Mouse (Mus musculus): ENCODE measurements around the gene Gse1. TPM values are rescaled to one million over a fixed set of nuclear protein-coding genes. Genes with fewer than 3 reads are reported as not detected.

Gse1 gene
- polyA plus RNA-seq, 1 experiment from 2014 or later = 22.2 TPM

GRCm38 (mm10) chr8:120520707-120521590 is 292.7 kb downstream of the Gse1 start:
- Histone ChIP-seq H3K9ac (ENCODE audit: low read length) (peak overlapping the region; percentile 33; the same call in 1 of the 2 replicates), H3K4me2 (ENCODE audit: low read depth, low read length, severe bottlenecking) (peak overlapping the region; percentile 15)

GRCm38 (mm10) chr8:120521591-120521965 is 293.3 kb downstream of the Gse1 start:
- ATAC-seq (replicated peaks; ENCODE audit: low FRiP score) (no peak), DNase-seq (ENCODE audit: low spot score) (peak; percentile 71)
- Histone ChIP-seq H3K27ac (ENCODE audit: low read depth, low read length) (peak overlapping the region; percentile 81), H3K4me3 (ENCODE audit: low read depth, low read length) (no peak overlapping the region), H3K36me3 (ENCODE audit: control insufficient read depth, insufficient read depth, low read length) (no peaks in the 10 kb centered on the region), H3K27me3 (ENCODE audit: control insufficient read depth, insufficient read depth, low read length) (peaks cover 3% of the 10 kb centered on the region), H3K9me3 (ENCODE audit: control insufficient read depth, low read length) (no peaks in the 10 kb centered on the region), H3K4me2 (ENCODE audit: low read depth, low read length, severe bottlenecking) (peak overlapping the region; percentile 15; the same call in 1 of the 2 replicates), H3K9ac (ENCODE audit: low read length) (peak overlapping the region; percentile 33; the same call in 1 of the 2 replicates), H3K4me1 (replicated peaks; ENCODE audit: control insufficient read depth, insufficient read depth, low read length) (peaks cover 65% of the 10 kb centered on the region)
- 48% methylated on average over 7 of the region's 7 CpGs for WGBS

More at GRCm38 (mm10) chr8:120520707-120521590, 292.7 kb downstream of the Gse1 start:
- peak overlapping the region; percentile 81 for H3K27ac ChIP-seq (ENCODE audit: low read depth, low read length)
- H3K9me3 ChIP-seq (ENCODE audit: control insufficient read depth, low read length) = no peaks in the 10 kb centered on the region
- H3K4me1 ChIP-seq (replicated peaks; ENCODE audit: control insufficient read depth, insufficient read depth, low read length) = peaks cover 64% of the 10 kb centered on the region
- 9% methylated on average over 20 of the region's 20 CpGs for WGBS
- DNase-seq (ENCODE audit: low spot score) (peak; percentile 93), ATAC-seq (replicated peaks; ENCODE audit: low FRiP score) (peak; percentile 86)
- peaks cover 3% of the 10 kb centered on the region for H3K27me3 ChIP-seq (ENCODE audit: control insufficient read depth, insufficient read depth, low read length)
- H3K4me3 ChIP-seq (ENCODE audit: low read depth, low read length) = no peak overlapping the region
- H3K36me3 ChIP-seq (ENCODE audit: control insufficient read depth, insufficient read depth, low read length) = no peaks in the 10 kb centered on the region

GRCm38 (mm10) chr8:120523641-120524040 is 295.4 kb downstream of the Gse1 start:
- no peaks in the 10 kb centered on the region for H3K36me3 ChIP-seq (ENCODE audit: control insufficient read depth, insufficient read depth, low read length)
- H3K9me3 ChIP-seq (ENCODE audit: control insufficient read depth, low read length) = no peaks in the 10 kb centered on the region
- no peak overlapping the region for H3K27ac ChIP-seq (ENCODE audit: low read depth, low read length)
- no peak overlapping the region for H3K9ac ChIP-seq (ENCODE audit: low read length)
- H3K4me2 ChIP-seq (ENCODE audit: low read depth, low read length, severe bottlenecking) = no peak overlapping the region
- no peak for ATAC-seq (replicated peaks; ENCODE audit: low FRiP score)
- no peak overlapping the region for H3K4me3 ChIP-seq (ENCODE audit: low read depth, low read length)
- DNase-seq (ENCODE audit: low spot score) = no peak
- 85% methylated on average over 7 of the region's 7 CpGs for WGBS
- H3K4me1 ChIP-seq (replicated peaks; ENCODE audit: control insufficient read depth, insufficient read depth, low read length) = peaks cover 64% of the 10 kb centered on the region
- peaks cover 3% of the 10 kb centered on the region for H3K27me3 ChIP-seq (ENCODE audit: control insufficient read depth, insufficient read depth, low read length)

- 67% methylated on average over 1 of the region's 1 CpGs for WGBS
- H3K27me3 ChIP-seq (ENCODE audit: control insufficient read depth, insufficient read depth, low read length) = peaks cover 3% of the 10 kb centered on the region
- no peak overlapping the region; the same call in 1 of the 2 replicates for H3K9ac ChIP-seq (ENCODE audit: low read length)
- H3K4me1 ChIP-seq (replicated peaks; ENCODE audit: control insufficient read depth, insufficient read depth, low read length) = peaks cover 56% of the 10 kb centered on the region
- no peak overlapping the region for H3K4me2 ChIP-seq (ENCODE audit: low read depth, low read length, severe bottlenecking)
- no peak for DNase-seq (ENCODE audit: low spot score)
- H3K36me3 ChIP-seq (ENCODE audit: control insufficient read depth, insufficient read depth, low read length) = no peaks in the 10 kb centered on the region
- no peaks in the 10 kb centered on the region for H3K9me3 ChIP-seq (ENCODE audit: control insufficient read depth, low read length)
- H3K4me3 ChIP-seq (ENCODE audit: low read depth, low read length) = no peak overlapping the region
- ATAC-seq (replicated peaks; ENCODE audit: low FRiP score) = no peak
- H3K27ac ChIP-seq (ENCODE audit: low read depth, low read length) = no peak overlapping the region
These were observed 296.9 kb downstream of the Gse1 start for GRCm38 (mm10) chr8:120525135-120525534.

GRCm38 (mm10) chr8:120525832-120526231 is 297.6 kb downstream of the Gse1 start:
- ATAC-seq (replicated peaks; ENCODE audit: low FRiP score) = no peak
- peak overlapping the region; percentile 12; the same call in 1 of the 2 replicates for H3K9ac ChIP-seq (ENCODE audit: low read length)
- peaks cover 3% of the 10 kb centered on the region for H3K27me3 ChIP-seq (ENCODE audit: control insufficient read depth, insufficient read depth, low read length)

GRCm38 (mm10) chr8:120526577-120526976 is 298.3 kb downstream of the Gse1 start:
- 0 out of 2 replicates have a peak overlapping the region, but pooled peaks have one; percentile 6 for H3K27ac ChIP-seq (ENCODE audit: low read depth, low read length)
- no peak for DNase-seq (ENCODE audit: low spot score)
- H3K9ac ChIP-seq (ENCODE audit: low read length) = no peak overlapping the region; the same call in 1 of the 2 replicates
- H3K4me1 ChIP-seq (replicated peaks; ENCODE audit: control insufficient read depth, insufficient read depth, low read length) = peaks cover 54% of the 10 kb centered on the region
- ATAC-seq (replicated peaks; ENCODE audit: low FRiP score) = no peak
- H3K9me3 ChIP-seq (ENCODE audit: control insufficient read depth, low read length) = no peaks in the 10 kb centered on the region
- H3K36me3 ChIP-seq (ENCODE audit: control insufficient read depth, insufficient read depth, low read length) = no peaks in the 10 kb centered on the region
- H3K27me3 ChIP-seq (ENCODE audit: control insufficient read depth, insufficient read depth, low read length) = peaks cover 3% of the 10 kb centered on the region
- 33% methylated on average over 4 of the region's 4 CpGs for WGBS
- H3K4me3 ChIP-seq (ENCODE audit: low read depth, low read length) = no peak overlapping the region
- H3K4me2 ChIP-seq (ENCODE audit: low read depth, low read length, severe bottlenecking) = no peak overlapping the region

More at GRCm38 (mm10) chr8:120525832-120526231, 297.6 kb downstream of the Gse1 start:
- WGBS = 74% methylated on average over 6 of the region's 6 CpGs
- H3K4me2 ChIP-seq (ENCODE audit: low read depth, low read length, severe bottlenecking) = no peak overlapping the region
- H3K4me3 ChIP-seq (ENCODE audit: low read depth, low read length) = no peak overlapping the region
- no peaks in the 10 kb centered on the region for H3K36me3 ChIP-seq (ENCODE audit: control insufficient read depth, insufficient read depth, low read length)
- H3K9me3 ChIP-seq (ENCODE audit: control insufficient read depth, low read length) = no peaks in the 10 kb centered on the region
- H3K4me1 ChIP-seq (replicated peaks; ENCODE audit: control insufficient read depth, insufficient read depth, low read length) = peaks cover 51% of the 10 kb centered on the region
- DNase-seq (ENCODE audit: low spot score) = no peak
- no peak overlapping the region for H3K27ac ChIP-seq (ENCODE audit: low read depth, low read length)

GRCm38 (mm10) chr8:120528332-120528731 is 300.1 kb downstream of the Gse1 start:
- Histone ChIP-seq H3K9me3 (ENCODE audit: control insufficient read depth, low read length) (no peaks in the 10 kb centered on the region), H3K36me3 (ENCODE audit: control insufficient read depth, insufficient read depth, low read length) (no peaks in the 10 kb centered on the region), H3K4me3 (ENCODE audit: low read depth, low read length) (no peak overlapping the region), H3K9ac (ENCODE audit: low read length) (peak overlapping the region; percentile 20), H3K27ac (ENCODE audit: low read depth, low read length) (no peak overlapping the region), H3K4me1 (replicated peaks; ENCODE audit: control insufficient read depth, insufficient read depth, low read length) (peaks cover 64% of the 10 kb centered on the region), H3K4me2 (ENCODE audit: low read depth, low read length, severe bottlenecking) (no peak overlapping the region), H3K27me3 (ENCODE audit: control insufficient read depth, insufficient read depth, low read length) (no peaks in the 10 kb centered on the region; the same call in 1 of the 2 replicates)
- WGBS = 25% methylated on average over 3 of the region's 3 CpGs
- no peak for ATAC-seq (replicated peaks; ENCODE audit: low FRiP score)
- no peak for DNase-seq (ENCODE audit: low spot score)

- WGBS = 72% methylated on average over 7 of the region's 7 CpGs
- H3K27me3 ChIP-seq (ENCODE audit: control insufficient read depth, insufficient read depth, low read length) = no peaks in the 10 kb centered on the region
- H3K4me2 ChIP-seq (ENCODE audit: low read depth, low read length, severe bottlenecking) = no peak overlapping the region
- H3K27ac ChIP-seq (ENCODE audit: low read depth, low read length) = no peak overlapping the region
- no peak overlapping the region for H3K9ac ChIP-seq (ENCODE audit: low read length)
- ATAC-seq (replicated peaks; ENCODE audit: low FRiP score) (no peak), DNase-seq (ENCODE audit: low spot score) (no peak)
- no peaks in the 10 kb centered on the region for H3K9me3 ChIP-seq (ENCODE audit: control insufficient read depth, low read length)
- H3K36me3 ChIP-seq (ENCODE audit: control insufficient read depth, insufficient read depth, low read length) = no peaks in the 10 kb centered on the region
- peaks cover 73% of the 10 kb centered on the region for H3K4me1 ChIP-seq (replicated peaks; ENCODE audit: control insufficient read depth, insufficient read depth, low read length)
- H3K4me3 ChIP-seq (ENCODE audit: low read depth, low read length) = no peak overlapping the region
These were observed 301.0 kb downstream of the Gse1 start for GRCm38 (mm10) chr8:120529226-120529625.
